Mouse (Mus musculus): Measurements from ENCODE around the gene Col5a2. TPM values are rescaled to one million over a fixed set of nuclear protein-coding genes. Genes with fewer than 3 reads are reported as not detected.

Gene Col5a2
- 1 to 10 TPM in 1 of 2 experiments, under 1 TPM in 1; 0.93 to 2.5 TPM for total RNA-seq (2023)

DNA sequence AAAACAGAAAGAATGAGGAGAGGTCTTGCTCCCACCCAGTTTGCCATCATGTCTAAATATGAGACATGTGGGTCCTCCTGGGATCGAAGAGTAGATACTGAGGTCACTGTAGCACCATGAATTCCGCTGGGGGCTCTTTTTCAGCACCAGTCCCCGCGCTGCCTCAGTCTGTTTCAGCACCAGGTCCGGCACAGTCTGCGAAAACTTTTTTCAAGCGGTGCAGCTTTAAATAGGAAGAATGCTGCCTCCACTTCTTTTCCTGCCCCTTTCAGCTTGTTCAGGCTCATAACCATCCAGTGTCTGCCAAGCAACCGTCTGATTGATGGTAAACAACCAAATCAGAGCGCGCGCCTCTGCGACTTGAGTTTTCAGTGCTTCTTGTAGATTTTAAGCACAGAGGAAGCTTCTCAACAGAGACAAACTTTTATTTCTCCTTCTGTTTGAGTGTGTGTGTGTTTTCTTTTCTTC lies at the start of gene Col5a2:
Gene Col5a2, minus strand, starts transcription at position 418 of the 468 bp plus-strand sequence.

Other genes starting within 250 kb of the Col5a2 start
- gene Col3a1, start 191.7 kb downstream of the Col5a2 start, total RNA-seq (2023) = under 1 TPM; 0.58 to 0.68 TPM

All from neutrophil, adult 59 days (primary cell).